Mouse (Mus musculus) mouse embryonic stem cell (cell line): Measurements from ENCODE around the gene Cdc42ep2.

Experiments
- in situ Hi-C, 2 experiments: fragments of 300-500 bp; cut with MboI; formaldehyde crosslinking; loops; 1 replicate in 1 of 2; 3 replicates in 1 of 2; pipeline ENCODE4 v1.14.3; 2019 to 2020; ENCODE audit warnings: low sequenced_read_pairs in 2 of 2, low pct_unique_long_range_greater_than_20kb in 1 of 2, mixed read lengths in 1 of 2; ENCODE audit not compliant: unreplicated experiment in 1 of 2

The Cdc42ep2 gene

DNA sequence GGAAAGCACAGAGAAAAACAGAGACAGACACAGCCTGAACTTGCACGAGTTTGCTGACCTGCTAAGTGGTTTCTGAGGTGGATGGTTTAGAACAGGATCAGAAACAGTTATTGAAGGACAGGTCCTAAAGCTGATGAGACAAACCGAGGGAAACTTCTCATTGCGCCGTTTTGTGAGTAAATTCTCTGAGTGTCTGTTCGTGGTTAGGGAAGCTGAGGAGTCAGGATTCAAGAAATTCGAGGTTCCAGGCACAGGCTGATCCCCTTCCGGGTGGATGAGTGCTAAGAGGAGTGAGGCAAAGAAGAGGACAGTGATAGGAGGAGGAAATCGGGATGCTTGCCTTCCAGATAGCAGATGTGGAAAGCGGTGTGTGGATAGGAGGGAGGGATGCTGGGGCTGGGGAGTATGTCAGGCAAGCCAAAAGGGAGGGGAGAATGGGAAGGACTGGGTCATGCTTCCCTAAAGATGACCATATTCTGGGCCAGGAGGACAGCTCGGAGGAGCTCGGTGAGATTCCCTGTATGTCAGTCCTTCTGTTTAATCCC is 767 bp upstream of the Cdc42ep2 start:
- in situ Hi-C loops = no loop called here

DNA sequence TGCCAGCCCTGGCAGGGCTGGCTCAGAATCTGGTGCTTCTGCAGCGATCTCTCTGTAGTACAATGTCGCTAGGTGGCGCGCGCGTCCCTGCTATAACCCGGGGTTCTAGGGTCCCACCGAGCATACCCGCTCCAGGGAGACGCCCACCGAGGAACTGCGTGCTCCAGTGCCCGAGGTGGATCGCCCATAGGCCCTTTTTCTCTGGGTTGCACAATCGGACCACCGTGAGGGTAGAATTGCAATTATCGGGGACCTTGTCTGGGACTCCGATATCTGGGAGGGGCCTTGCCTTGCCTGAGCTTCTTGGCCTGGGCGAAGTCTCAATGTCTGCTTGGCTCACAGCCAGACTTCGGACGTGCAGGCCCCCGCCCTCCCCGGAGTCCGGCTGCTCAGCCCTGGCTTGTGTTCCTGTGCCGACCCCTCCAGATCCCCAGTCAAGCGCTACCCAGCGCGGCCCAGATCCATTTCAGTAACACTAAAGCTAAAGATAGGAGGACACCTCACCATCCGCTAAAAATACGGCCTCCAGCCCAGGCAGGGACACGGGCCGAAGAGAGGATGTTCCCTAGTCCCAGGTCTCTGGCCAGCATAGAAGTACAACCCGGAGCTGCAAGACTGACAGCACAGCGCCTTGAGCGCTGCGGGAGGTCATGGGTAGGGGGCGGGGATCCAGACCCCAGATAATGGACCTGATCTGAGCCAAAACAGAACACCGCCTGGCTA is 465 bp downstream of the Cdc42ep2 start:
- in situ Hi-C loops = no loop called here

GRCm38 (mm10) chr19:5922963-5923362 is 1.7 kb downstream of the Cdc42ep2 start:
- in situ Hi-C loops = no loop called here

GRCm38 (mm10) chr19:5922119-5922942 is 2.3 kb downstream of the Cdc42ep2 start:
- in situ Hi-C loops = no loop called here

- in situ Hi-C loops = no loop called here
Observed at GRCm38 (mm10) chr19:5921715-5922114, 2.9 kb downstream of the Cdc42ep2 start.

DNA sequence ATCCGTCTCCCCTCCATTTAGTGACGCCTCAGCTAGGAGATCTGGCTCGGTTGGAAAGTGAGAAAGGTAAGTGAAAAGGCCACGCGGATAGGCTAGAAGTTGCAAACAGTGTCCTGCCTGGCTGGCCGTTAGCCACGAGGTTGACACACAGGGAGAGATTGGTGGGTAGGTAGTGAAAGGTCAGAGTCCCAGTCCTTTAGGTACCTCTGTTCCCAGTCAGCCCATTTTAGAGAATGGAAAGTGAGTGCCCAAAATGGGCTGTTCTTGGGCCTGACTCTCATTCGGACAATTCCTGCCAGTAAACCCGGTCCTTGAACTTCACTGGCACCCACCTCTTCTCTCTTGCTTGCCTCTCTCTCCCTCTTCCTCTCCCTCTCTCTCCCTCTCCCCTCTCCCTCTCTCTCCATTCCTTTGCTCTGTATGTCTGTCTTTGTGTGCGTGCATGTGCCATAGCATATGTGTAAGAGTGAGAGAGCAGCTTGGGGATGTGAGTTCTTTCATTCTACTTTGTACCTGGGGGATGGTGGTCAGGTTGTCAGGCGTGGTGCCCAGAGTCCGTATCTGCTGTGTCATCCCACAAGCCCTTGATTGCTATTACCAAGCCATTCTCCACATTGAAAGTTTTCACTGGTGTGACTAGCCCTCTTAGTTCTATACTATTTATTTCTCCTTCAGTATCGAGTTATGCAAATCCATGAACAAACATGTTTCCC is 11.5 kb downstream of the Cdc42ep2 start, which contains the start of gene Dpf2:
TSS of gene Dpf2 (minus strand) at position 4 of the 713 bp plus-strand sequence.
- in situ Hi-C loops = no loop called here

GRCm38 (mm10) chr19:5912103-5913006 is 12.3 kb downstream of the Cdc42ep2 start:
- in situ Hi-C loops = no loop called here

- in situ Hi-C loops = no loop called here
Observed at GRCm38 (mm10) chr19:5911430-5912102, 13.1 kb downstream of the Cdc42ep2 start.

GRCm38 (mm10) chr19:5910221-5910620 is 14.4 kb downstream of the Cdc42ep2 start:
- in situ Hi-C loops = no loop called here

- in situ Hi-C loops = no loop called here
Observed at GRCm38 (mm10) chr19:5907275-5907674, 17.3 kb downstream of the Cdc42ep2 start.

- in situ Hi-C loops = loop anchor here in 1 of 2 experiments (25.0 kb wide), 1 partner anchor 357 kb away; no protein-coding TSS in a partner anchor
Observed at GRCm38 (mm10) chr19:5894002-5894678, 30.5 kb downstream of the Cdc42ep2 start, which contains the start of gene Tigd3. Tigd3 (minus strand) TSS chr19:5894149.

- in situ Hi-C loops = loop anchor here in 1 of 2 experiments (25.0 kb wide), 1 partner anchor 356 kb away; no protein-coding TSS in a partner anchor
Observed at GRCm38 (mm10) chr19:5893282-5894001, 31.2 kb downstream of the Cdc42ep2 start.

DNA sequence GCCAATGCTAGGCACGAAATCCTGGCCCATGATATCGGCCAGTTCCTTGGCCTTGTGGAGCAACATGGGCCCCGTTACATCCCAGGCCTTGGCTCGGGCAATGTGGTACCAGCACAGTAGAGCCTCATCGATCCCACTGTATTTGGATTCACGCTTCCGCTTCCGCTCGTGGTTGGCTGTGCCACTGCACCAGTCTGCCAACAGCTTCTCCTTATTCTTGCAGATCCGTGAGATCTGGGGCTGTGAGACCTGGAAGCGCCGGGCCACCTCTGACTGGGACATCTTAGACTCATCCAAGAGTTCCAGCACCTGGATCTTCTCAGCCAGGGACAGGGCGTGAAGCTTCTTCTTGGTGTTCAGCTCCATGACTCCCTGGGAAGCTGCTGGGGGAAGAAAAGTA is 31.9 kb downstream of the Cdc42ep2 start:
- in situ Hi-C loops = loop anchor here in 1 of 2 experiments (25.0 kb wide), 1 partner anchor 355 kb away; no protein-coding TSS in a partner anchor

- in situ Hi-C loops = loop anchor here in 1 of 2 experiments (25.0 kb wide), 1 partner anchor 355 kb away; no protein-coding TSS in a partner anchor
Observed at GRCm38 (mm10) chr19:5892262-5892661, 32.4 kb downstream of the Cdc42ep2 start.

DNA sequence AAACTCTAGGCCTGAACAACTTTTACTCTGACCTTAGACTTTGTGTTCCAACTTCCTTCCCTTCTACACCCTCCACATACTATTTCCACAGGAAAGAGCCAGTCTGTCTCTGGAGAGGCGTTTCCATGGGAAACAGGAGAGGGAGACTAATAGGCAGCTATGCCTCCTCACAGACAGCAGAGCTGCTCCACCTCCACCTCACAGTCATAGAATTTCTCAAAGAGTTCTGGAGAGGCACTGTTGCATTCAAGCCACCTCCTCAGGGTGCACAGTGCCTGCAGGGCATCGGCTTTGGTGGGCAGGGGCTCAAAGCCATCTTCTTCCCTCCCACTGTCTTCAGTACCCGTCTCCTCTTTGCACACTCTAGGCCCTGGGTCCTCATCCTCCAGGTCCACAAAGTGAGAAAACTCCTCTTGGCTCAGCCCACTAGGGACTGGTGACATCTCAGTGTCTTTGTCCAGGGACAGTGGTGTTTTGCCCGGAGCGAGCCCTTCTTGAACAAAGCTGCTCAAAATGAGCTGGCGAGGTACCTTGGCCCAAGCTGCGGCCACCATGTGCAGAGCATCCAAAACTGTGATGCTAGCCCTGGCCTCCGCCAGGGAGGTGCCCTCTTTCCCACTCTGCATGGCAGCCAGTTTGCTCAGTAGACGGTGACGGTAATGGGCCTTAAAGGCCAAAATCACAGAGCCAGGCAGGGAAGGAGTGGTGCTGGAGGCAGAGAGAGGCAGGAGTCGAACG is 32.9 kb downstream of the Cdc42ep2 start:
- in situ Hi-C loops = loop anchor here in 1 of 2 experiments (25.0 kb wide), 1 partner anchor 354 kb away; no protein-coding TSS in a partner anchor
